Mouse (Mus musculus): Measurements from ENCODE around the gene Rnf183. TPM values are rescaled to one million over a fixed set of nuclear protein-coding genes. Genes with fewer than 3 reads are reported as not detected.
"Not testable (repeated sequence)": the region's sequence is repeated elsewhere in the genome, so short reads cannot be mapped to it uniquely, and the experiment has no call there.

Gene Rnf183
- not detected in 2 replicates for polyA plus RNA-seq (2011; ENCODE audit: insufficient read depth, insufficient read length, low read depth, missing spikeins)

- Histone ChIP-seq H3K36me3 (ENCODE audit: control insufficient read depth, insufficient read depth, low read length, poor library complexity, severe bottlenecking) (no peaks in the 10 kb centered on the region), H3K9ac (ENCODE audit: low read depth, poor library complexity, severe bottlenecking) (no peak within 1 kb of the TSS), H3K27ac (ENCODE audit: insufficient read depth, low read length) (no peak within 1 kb of the TSS), H3K4me1 (ENCODE audit: control insufficient read depth, insufficient read depth, low read length) (no peaks in the 10 kb centered on the region), H3K4me3 (ENCODE audit: low read depth, low read length) (no peak within 1 kb of the TSS), H3K9me3 (replicated peaks; ENCODE audit: control insufficient read depth, insufficient read depth, low read length, poor library complexity, severe bottlenecking) (no peaks in the 10 kb centered on the region), H3K27me3 (ENCODE audit: control insufficient read depth, insufficient read depth, low read length, poor library complexity, severe bottlenecking) (no peaks in the 10 kb centered on the region)
- no peak for TF ChIP-seq POLR2A (IDR thresholded peaks at IDR 0.05; ENCODE audit: insufficient read depth, low read length)
- no peak for TF ChIP-seq CTCF (IDR thresholded peaks at IDR 0.05; ENCODE audit: low read depth, low read length)
- no peak for TF ChIP-seq EP300 (IDR thresholded peaks at IDR 0.05; ENCODE audit: insufficient read depth, low read depth, low read length)
Observed at GRCm38 (mm10) chr4:62435081-62435480, at the start of gene Rnf183. Gene Rnf183, minus strand, starts transcription at chr4:62435252.

DNA sequence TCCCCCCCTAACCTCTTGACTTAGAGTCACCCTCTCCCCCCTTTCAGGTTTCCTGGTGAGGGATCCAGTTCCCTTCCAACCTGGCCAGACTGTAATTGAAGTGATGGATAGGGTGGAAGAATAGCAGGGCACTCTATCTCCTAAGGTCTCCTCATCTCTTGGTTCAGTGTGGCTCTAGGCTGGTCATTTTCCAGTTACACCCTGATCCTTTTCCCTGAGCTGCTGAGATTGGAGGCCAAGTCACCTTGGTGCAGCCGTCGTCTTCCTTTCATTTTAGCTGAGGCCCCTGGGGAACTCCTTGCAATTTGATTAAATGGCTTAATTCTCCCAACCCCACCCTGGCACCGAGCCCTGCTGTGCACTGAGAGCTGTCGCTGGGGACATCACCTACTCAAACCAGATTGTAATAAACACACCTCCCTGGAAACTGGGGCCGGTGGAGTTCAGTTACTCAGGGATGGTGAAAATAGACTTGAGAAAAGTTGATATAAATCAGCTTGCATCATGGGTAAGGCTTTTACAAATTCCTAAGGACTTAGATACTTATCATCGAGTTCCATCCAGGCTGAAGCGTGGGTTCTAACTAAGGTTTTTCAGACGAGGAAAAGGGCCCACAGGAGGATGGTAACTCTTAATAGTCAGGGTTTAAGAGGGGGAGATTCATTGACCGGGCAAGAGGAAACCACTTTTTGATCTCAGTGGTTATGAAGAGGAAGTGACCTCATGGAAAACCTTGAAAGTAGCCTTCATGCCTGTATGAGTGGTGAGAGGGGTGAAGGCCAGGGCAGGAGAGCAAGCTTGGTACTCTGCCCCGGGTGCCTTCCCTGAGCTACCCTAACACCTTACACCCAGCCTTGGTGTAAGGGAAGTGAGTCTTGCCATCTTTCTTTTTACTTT lies 45.9 kb upstream of the Rnf183 start:
- no peaks in the 10 kb centered on the region for H3K36me3 ChIP-seq (ENCODE audit: control insufficient read depth, insufficient read depth, low read length, poor library complexity, severe bottlenecking)
- H3K4me3 ChIP-seq (ENCODE audit: low read depth, low read length), result peak overlapping the region; percentile 79
- H3K27ac ChIP-seq (ENCODE audit: insufficient read depth, low read length), result no peak overlapping the region
- H3K4me1 ChIP-seq (ENCODE audit: control insufficient read depth, insufficient read depth, low read length), result no peaks in the 10 kb centered on the region
- TF ChIP-seq EP300 (IDR thresholded peaks at IDR 0.05; ENCODE audit: insufficient read depth, low read depth, low read length), result no peak
- TF ChIP-seq POLR2A (IDR thresholded peaks at IDR 0.05; ENCODE audit: insufficient read depth, low read length), result no peak
- TF ChIP-seq CTCF (IDR thresholded peaks at IDR 0.05; ENCODE audit: low read depth, low read length), result no peak
- peak overlapping the region; percentile 73 for H3K9ac ChIP-seq (ENCODE audit: low read depth, poor library complexity, severe bottlenecking)
- H3K9me3 ChIP-seq (replicated peaks; ENCODE audit: control insufficient read depth, insufficient read depth, low read length, poor library complexity, severe bottlenecking), result no peaks in the 10 kb centered on the region
- H3K27me3 ChIP-seq (ENCODE audit: control insufficient read depth, insufficient read depth, low read length, poor library complexity, severe bottlenecking), result peaks cover 1% of the 10 kb centered on the region; the same call in 1 of the 2 replicates

DNA sequence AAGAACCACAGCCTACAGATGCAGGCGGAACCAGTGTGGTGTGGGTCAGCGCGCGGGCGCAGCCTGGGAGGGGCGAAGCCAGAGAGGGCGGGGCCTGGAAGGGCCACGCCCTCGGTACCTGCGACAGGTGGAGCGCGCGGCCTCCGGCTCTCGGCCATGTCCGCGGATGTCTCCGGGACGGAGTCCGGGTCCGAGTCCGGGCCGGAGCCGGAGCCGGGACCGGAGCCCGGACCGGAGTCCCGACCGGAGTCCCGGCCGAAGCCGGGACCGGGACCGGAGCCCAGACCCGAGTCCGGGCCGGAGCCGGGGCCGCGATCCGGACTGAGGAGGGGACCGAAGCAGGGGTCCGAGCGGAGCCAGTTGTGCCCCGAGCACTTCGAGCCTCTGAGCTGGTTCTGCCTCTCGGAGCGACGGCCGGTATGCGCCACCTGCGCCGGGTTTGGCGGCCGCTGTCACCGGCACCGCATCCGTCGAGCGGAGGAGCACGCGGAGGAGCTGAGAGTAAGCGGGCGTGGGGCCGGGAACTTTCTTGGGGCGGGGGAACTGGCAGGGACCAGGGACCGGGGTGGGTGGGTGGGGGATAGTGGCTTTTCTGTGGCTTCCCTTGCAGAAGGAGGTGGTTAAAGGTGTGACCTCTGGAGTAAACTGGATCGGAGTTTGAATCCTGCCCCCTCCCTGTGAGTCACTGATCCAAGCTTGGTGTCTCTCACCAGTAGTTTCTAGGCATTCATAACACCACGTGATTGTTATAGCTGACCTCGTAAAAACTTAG lies 45.1 kb upstream of the Rnf183 start, which contains the start of gene Bspry:
TSS of gene Bspry (plus strand) at position 117 of the 772 bp plus-strand sequence.
- 0 out of 2 replicates have a peak within 1 kb of the TSS, but pooled peaks have one; percentile 46 for H3K27ac ChIP-seq (ENCODE audit: insufficient read depth, low read length)
- peak within 1 kb of the TSS; percentile 73 for H3K9ac ChIP-seq (ENCODE audit: low read depth, poor library complexity, severe bottlenecking)
- no peak for TF ChIP-seq EP300 (IDR thresholded peaks at IDR 0.05; ENCODE audit: insufficient read depth, low read depth, low read length)
- TF ChIP-seq CTCF (IDR thresholded peaks at IDR 0.05; ENCODE audit: low read depth, low read length), result no peak
- peak; percentile 34 for TF ChIP-seq POLR2A (IDR thresholded peaks at IDR 0.05; ENCODE audit: insufficient read depth, low read length)
- H3K27me3 ChIP-seq (ENCODE audit: control insufficient read depth, insufficient read depth, low read length, poor library complexity, severe bottlenecking), result peaks cover 1% of the 10 kb centered on the region; the same call in 1 of the 2 replicates
- H3K36me3 ChIP-seq (ENCODE audit: control insufficient read depth, insufficient read depth, low read length, poor library complexity, severe bottlenecking), result no peaks in the 10 kb centered on the region
- peak within 1 kb of the TSS; percentile 79 for H3K4me3 ChIP-seq (ENCODE audit: low read depth, low read length)
- no peaks in the 10 kb centered on the region for H3K9me3 ChIP-seq (replicated peaks; ENCODE audit: control insufficient read depth, insufficient read depth, low read length, poor library complexity, severe bottlenecking)
- no peaks in the 10 kb centered on the region for H3K4me1 ChIP-seq (ENCODE audit: control insufficient read depth, insufficient read depth, low read length)

- H3K9me3 ChIP-seq (replicated peaks; ENCODE audit: control insufficient read depth, insufficient read depth, low read length, poor library complexity, severe bottlenecking); H3K27me3 ChIP-seq (ENCODE audit: control insufficient read depth, insufficient read depth, low read length, poor library complexity, severe bottlenecking); H3K4me1 ChIP-seq (ENCODE audit: control insufficient read depth, insufficient read depth, low read length); H3K36me3 ChIP-seq (ENCODE audit: control insufficient read depth, insufficient read depth, low read length, poor library complexity, severe bottlenecking); H3K27ac ChIP-seq (ENCODE audit: insufficient read depth, low read length): not testable (repeated sequence)
- H3K9ac ChIP-seq (ENCODE audit: low read depth, poor library complexity, severe bottlenecking), result peak overlapping the region; percentile 73
- H3K4me3 ChIP-seq (ENCODE audit: low read depth, low read length), result peak overlapping the region; percentile 79
Observed at GRCm38 (mm10) chr4:62479593-62479936, 44.5 kb upstream of the Rnf183 start.

- no peaks in the 10 kb centered on the region for H3K4me1 ChIP-seq (ENCODE audit: control insufficient read depth, insufficient read depth, low read length)
- H3K36me3 ChIP-seq (ENCODE audit: control insufficient read depth, insufficient read depth, low read length, poor library complexity, severe bottlenecking), result no peaks in the 10 kb centered on the region
- no peak overlapping the region for H3K4me3 ChIP-seq (ENCODE audit: low read depth, low read length)
- no peaks in the 10 kb centered on the region for H3K9me3 ChIP-seq (replicated peaks; ENCODE audit: control insufficient read depth, insufficient read depth, low read length, poor library complexity, severe bottlenecking)
- TF ChIP-seq POLR2A (IDR thresholded peaks at IDR 0.05; ENCODE audit: insufficient read depth, low read length) (no peak), CTCF (IDR thresholded peaks at IDR 0.05; ENCODE audit: low read depth, low read length) (no peak), EP300 (IDR thresholded peaks at IDR 0.05; ENCODE audit: insufficient read depth, low read depth, low read length) (no peak)
- no peak overlapping the region for H3K27ac ChIP-seq (ENCODE audit: insufficient read depth, low read length)
- no peak overlapping the region for H3K9ac ChIP-seq (ENCODE audit: low read depth, poor library complexity, severe bottlenecking)
- H3K27me3 ChIP-seq (ENCODE audit: control insufficient read depth, insufficient read depth, low read length, poor library complexity, severe bottlenecking), result peaks cover 1% of the 10 kb centered on the region; the same call in 1 of the 2 replicates
Observed at GRCm38 (mm10) chr4:62477542-62478244, 42.6 kb upstream of the Rnf183 start.

All from ES-Bruce4 (cell line).